Mouse (Mus musculus) heart, embryonic 12.5 days (tissue): ENCODE data around the gene Prok2. TPM values are rescaled to one million over a fixed set of nuclear protein-coding genes. Genes with fewer than 3 reads are reported as not detected.
A peak's percentile ranks its signal among the peaks of the same experiment; 100 is the strongest.

Source experiments
- ATAC-seq: fragments of 200-750 bp; cut with Nextera tagmentation; 2 replicates; pipeline ENCODE4 v1.8.0; 2017; ENCODE audit warnings: moderate TSS enrichment, moderate library complexity; ENCODE audit not compliant: insufficient number of reproducible peaks, low FRiP score
- H3K27ac ChIP-seq: fragments of 300-500 bp; sonication (generic); 2 replicates; pipeline ENCODE4 v1.5.1; 2016; ENCODE audit warnings: mild to moderate bottlenecking, moderate library complexity; ENCODE audit not compliant: poor library complexity, severe bottlenecking
- H3K27me3 ChIP-seq: fragments of 300-500 bp; sonication (generic); replicated peaks from 2 replicates; pipeline ENCODE4 v1.6.1; 2016; ENCODE audit warnings: mild to moderate bottlenecking, moderate library complexity
- H3K36me3 ChIP-seq: fragments of 300-500 bp; sonication (generic); 2 replicates; pipeline ENCODE4 v1.6.1; 2016; ENCODE audit warnings: mild to moderate bottlenecking, moderate library complexity
- H3K4me1 ChIP-seq: fragments of 300-500 bp; sonication (generic); replicated peaks from 2 replicates; pipeline ENCODE4 v1.6.1; 2016; ENCODE audit warnings: mild to moderate bottlenecking
- H3K4me2 ChIP-seq: fragments of 300-500 bp; sonication (generic); 2 replicates; pipeline ENCODE4 v1.6.1; 2016; ENCODE audit warnings: mild to moderate bottlenecking, moderate library complexity
- H3K4me3 ChIP-seq: fragments of 300-500 bp; sonication (generic); 2 replicates; pipeline ENCODE4 v1.5.1; 2016; ENCODE audit warnings: mild to moderate bottlenecking
- H3K9ac ChIP-seq: fragments of 300-500 bp; sonication (generic); 2 replicates; pipeline ENCODE4 v1.6.1; 2016; ENCODE audit warnings: mild to moderate bottlenecking, moderate library complexity
- H3K9me3 ChIP-seq: fragments of 300-500 bp; sonication (generic); replicated peaks from 2 replicates; pipeline ENCODE4 v1.6.1; 2016; ENCODE audit warnings: mild to moderate bottlenecking, moderate library complexity
- WGBS: fragments of 180-500 bp; shearing (Covaris S2); methylation state at CpG from one replicate; pipeline ENCODE4 v1.1.7; 2016; 5-methylcytosine and 5-hydroxymethylcytosine counted together
- polyA plus RNA-seq: library from polyadenylated mRNA; unstranded; fragments of >200 nt; fragmentation: Nextera tagmentation; extraction: Ambion mirVana; gene quantifications from 2 replicates; pipeline ENCODE4 v1.2.1, GENCODE M21; 2016

The Prok2 gene
- polyA plus RNA-seq, 1 experiment from 2014 or later = not detected

DNA sequence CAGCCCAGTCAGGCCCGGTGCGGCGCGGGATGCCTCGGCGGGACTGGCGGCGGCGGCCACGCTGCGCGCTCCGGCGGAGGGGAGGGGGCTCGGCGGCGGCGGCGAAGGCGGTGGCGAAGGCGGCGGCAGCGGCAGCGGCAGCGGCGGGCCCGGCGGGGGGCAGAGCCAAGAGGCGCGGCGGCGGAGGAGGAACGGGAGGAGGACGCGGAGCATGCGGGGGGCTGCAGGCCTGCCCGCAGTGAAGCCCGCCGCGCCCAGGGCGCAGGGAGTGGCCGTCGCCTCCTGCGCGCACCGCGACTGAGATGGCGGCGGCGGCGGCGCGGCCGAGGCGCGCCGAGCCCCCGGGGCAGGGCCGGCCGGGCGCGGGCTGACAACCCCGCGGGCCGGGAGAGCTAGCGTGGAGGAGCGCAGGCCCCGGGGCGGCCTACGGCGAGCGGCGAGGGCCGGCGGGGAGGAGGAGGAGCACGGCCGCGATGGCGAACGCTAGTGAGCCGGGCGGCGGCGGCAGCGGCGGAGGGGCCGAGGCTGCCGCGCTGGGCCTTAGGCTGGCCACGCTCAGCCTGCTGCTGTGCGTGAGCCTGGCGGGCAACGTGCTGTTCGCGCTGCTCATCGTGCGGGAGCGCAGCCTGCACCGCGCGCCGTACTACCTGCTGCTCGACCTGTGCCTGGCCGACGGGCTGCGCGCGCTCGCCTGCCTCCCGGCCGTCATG lies 33.8 kb downstream of the Prok2 start, which contains the start of gene Gpr27:
Gene Gpr27 (plus strand): TSS at position 474 of the 710 bp plus-strand sequence.
- peaks cover 9% of the 10 kb centered on the region; the same call in 1 of the 2 replicates for H3K4me1 ChIP-seq
- H3K27ac ChIP-seq = no peak within 1 kb of the TSS
- H3K36me3 ChIP-seq = no peaks in the 10 kb centered on the region
- peaks cover 79% of the 10 kb centered on the region for H3K27me3 ChIP-seq
- 2% methylated on average over 94 of the region's 112 CpGs for WGBS
- H3K9me3 ChIP-seq = no peaks in the 10 kb centered on the region
- H3K9ac ChIP-seq = peak within 1 kb of the TSS; percentile 75
- H3K4me3 ChIP-seq = peak within 1 kb of the TSS; percentile 83
- peak; percentile 38 for ATAC-seq
- H3K4me2 ChIP-seq = peak within 1 kb of the TSS; percentile 89

DNA sequence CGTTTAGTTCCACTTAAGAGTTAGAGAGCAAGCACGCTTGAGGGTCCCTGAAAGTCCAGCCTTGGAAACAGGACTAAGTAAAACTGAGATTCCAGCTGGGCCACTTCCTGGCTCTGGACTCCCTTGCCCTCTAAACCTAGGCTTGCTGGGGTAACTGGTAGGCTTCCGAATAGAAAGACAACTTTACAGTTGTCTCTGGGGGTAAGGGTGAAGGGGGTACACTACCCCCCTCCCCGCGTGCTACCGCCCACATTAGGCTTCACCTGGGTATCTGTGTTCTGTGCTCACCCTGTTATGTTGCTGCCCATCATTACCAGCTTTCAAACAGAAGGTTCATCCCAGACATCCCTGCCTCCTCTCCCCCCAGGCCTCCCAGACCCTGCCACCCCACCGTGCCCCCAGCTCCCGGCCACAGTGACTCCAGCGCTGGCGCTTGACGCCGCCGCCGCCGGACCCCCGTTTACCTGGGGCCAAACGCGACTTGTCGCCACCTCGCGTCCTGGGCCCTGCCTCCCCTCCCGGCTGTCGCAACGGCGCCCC lies 34.5 kb downstream of the Prok2 start:
- Histone ChIP-seq H3K9ac (peak overlapping the region; percentile 75), H3K4me3 (peak overlapping the region; percentile 83), H3K27me3 (peaks cover 73% of the 10 kb centered on the region), H3K4me2 (peak overlapping the region; percentile 89), H3K9me3 (no peaks in the 10 kb centered on the region), H3K27ac (no peak overlapping the region), H3K4me1 (peaks cover 9% of the 10 kb centered on the region; the same call in 1 of the 2 replicates), H3K36me3 (no peaks in the 10 kb centered on the region)
- WGBS = 7% methylated on average over 25 of the region's 25 CpGs
- no peak for ATAC-seq

DNA sequence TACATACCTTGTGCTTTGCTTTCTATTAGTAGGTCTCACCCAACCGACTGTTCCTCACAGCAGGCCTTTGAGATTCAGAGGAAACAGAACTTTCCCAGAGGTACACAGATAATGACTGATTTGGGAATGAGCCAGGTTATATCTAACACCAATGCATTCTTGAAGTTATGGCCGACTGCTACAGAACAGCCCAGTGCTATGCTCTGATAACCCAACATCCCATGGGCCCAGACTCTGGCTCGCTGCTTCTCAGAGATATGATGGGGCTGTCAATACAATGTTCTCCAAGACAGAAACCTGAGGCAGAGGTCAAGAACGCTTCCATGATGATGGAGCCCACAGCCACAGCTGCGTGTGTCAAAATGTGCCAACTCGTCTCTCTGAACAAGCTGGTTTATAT lies 37.7 kb downstream of the Prok2 start:
- H3K4me3 ChIP-seq = no peak overlapping the region
- WGBS = 62% methylated on average over 6 of the region's 6 CpGs
- H3K9me3 ChIP-seq = 0 out of 2 replicates have a peak, but pooled peaks cover 2% of the 10 kb centered on the region
- H3K9ac ChIP-seq = no peak overlapping the region
- peaks cover 41% of the 10 kb centered on the region for H3K27me3 ChIP-seq
- no peaks in the 10 kb centered on the region for H3K36me3 ChIP-seq
- H3K27ac ChIP-seq = no peak overlapping the region
- no peak for ATAC-seq
- H3K4me2 ChIP-seq = no peak overlapping the region
- H3K4me1 ChIP-seq = peaks cover 6% of the 10 kb centered on the region; the same call in 1 of the 2 replicates

DNA sequence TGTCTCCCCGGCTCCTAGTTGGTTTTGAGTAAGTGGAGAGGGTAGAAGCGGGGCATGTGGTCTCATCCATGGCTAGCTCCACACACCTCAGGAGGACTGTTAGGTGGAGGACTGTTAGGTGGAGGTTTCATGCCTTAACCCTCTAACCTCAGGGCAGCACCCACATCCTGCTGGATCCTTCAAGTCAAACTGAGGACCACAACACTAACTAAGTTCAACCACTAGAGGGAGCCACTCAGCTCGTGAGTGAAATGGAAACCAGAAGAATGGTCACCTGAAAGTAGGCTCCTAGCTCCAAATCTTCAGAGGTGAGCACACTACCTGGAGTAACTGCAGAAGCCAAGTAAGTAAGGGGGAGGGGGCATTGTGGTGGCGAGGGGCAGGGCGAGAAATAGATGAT lies 41.3 kb downstream of the Prok2 start:
- Histone ChIP-seq H3K36me3 (no peaks in the 10 kb centered on the region), H3K27ac (no peak overlapping the region), H3K9me3 (0 out of 2 replicates have a peak, but pooled peaks cover 2% of the 10 kb centered on the region), H3K4me3 (no peak overlapping the region), H3K4me2 (no peak overlapping the region), H3K27me3 (peaks cover 5% of the 10 kb centered on the region), H3K4me1 (no peaks in the 10 kb centered on the region), H3K9ac (no peak overlapping the region)
- no peak for ATAC-seq
- WGBS = 51% methylated on average over 5 of the region's 5 CpGs

DNA sequence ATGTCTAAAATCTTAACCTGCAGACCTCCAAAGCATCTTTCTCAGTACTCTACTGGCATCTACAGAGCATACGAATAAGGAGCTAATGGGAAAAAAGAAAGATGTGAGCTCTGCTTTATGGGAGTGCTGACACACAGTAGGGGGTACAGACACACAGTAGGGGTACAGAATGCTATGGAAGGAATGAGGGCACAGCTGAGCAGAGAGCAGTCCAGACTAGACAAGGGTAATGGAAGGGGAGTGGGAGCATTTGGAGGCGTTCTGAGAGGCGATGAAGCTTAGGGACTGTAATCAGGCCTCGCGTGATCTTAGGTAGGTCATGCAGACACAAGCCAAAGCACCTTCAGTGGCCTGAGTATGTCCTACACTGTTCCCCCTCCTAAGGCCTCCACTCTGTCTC lies 42.2 kb downstream of the Prok2 start:
- Histone ChIP-seq H3K27me3 (no peaks in the 10 kb centered on the region; the same call in 1 of the 2 replicates), H3K4me1 (no peaks in the 10 kb centered on the region), H3K27ac (no peak overlapping the region), H3K4me2 (no peak overlapping the region), H3K9ac (no peak overlapping the region), H3K36me3 (no peaks in the 10 kb centered on the region), H3K4me3 (no peak overlapping the region), H3K9me3 (0 out of 2 replicates have a peak, but pooled peaks cover 2% of the 10 kb centered on the region)
- 82% methylated on average over 5 of the region's 5 CpGs for WGBS
- no peak for ATAC-seq

DNA sequence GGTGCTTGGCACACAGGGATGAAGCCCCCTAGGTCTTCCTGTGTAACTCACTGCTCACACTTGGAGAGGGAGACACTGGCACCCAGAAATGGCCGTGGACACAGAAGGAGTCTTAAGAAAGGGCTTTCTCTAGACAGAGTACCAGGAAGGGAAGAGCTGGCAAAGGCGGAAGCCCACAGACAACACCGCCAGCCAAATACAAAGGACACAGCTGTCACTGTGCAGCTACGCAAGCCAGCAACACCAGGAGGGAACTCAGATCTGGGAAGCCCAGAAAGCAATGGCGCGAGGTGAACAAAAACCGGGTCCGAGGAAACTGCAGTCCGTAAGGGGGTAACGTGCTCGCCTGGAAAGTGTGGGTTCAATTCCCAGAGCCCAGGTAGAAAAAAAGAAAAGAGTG lies 48.1 kb downstream of the Prok2 start:
- Histone ChIP-seq H3K4me2 (no peak overlapping the region), H3K27ac (no peak overlapping the region), H3K9me3 (no peaks in the 10 kb centered on the region), H3K36me3 (no peaks in the 10 kb centered on the region), H3K4me3 (no peak overlapping the region), H3K9ac (no peak overlapping the region), H3K27me3 (no peaks in the 10 kb centered on the region), H3K4me1 (no peaks in the 10 kb centered on the region)
- WGBS = 75% methylated on average over 11 of the region's 11 CpGs
- ATAC-seq = no peak

DNA sequence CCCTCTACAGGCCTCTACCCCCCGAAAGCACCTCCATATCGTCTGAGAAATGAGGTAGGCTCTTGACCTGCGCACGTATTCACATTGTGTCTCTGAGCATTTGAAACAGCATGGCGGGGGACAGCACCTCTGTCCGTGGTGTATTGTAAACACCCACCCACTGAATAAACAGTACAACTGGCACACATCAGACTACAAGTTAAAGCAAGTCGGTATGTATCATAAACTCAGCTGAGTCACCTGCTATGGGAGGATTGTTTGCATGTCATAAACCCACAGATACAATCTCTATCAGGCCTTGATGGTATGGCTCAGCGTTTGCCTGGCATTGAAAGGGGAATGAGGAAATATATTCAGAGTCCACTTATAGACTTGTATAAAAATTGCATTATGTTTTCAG lies 48.9 kb downstream of the Prok2 start:
- H3K9me3 ChIP-seq = no peaks in the 10 kb centered on the region
- no peak overlapping the region for H3K9ac ChIP-seq
- 80% methylated on average over 8 of the region's 8 CpGs for WGBS
- no peak overlapping the region for H3K4me2 ChIP-seq
- H3K4me1 ChIP-seq = no peaks in the 10 kb centered on the region
- ATAC-seq = no peak
- no peak overlapping the region for H3K4me3 ChIP-seq
- no peaks in the 10 kb centered on the region for H3K36me3 ChIP-seq
- no peaks in the 10 kb centered on the region for H3K27me3 ChIP-seq
- no peak overlapping the region for H3K27ac ChIP-seq

DNA sequence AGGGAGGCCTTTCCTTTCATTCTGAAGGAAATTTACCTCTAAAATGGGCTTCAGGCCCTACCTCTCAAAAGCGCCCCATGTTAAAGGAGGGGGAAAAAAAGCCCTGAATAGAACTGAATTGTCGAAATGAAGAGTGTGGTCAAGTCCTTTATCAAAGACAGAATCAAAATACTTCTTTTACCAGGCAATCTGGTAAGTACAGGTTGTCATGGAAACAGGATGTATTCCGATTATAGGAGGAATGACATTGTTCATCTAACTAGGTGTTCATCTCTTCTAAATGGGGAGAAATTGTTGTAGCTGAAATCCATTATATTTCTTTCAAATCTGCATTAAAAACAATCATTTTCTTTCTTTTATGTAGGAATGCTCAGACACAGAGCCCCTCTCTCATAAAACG lies 51.7 kb downstream of the Prok2 start:
- 78% methylated on average over 4 of the region's 4 CpGs for WGBS
- no peak for ATAC-seq
- H3K9ac ChIP-seq = no peak overlapping the region

DNA sequence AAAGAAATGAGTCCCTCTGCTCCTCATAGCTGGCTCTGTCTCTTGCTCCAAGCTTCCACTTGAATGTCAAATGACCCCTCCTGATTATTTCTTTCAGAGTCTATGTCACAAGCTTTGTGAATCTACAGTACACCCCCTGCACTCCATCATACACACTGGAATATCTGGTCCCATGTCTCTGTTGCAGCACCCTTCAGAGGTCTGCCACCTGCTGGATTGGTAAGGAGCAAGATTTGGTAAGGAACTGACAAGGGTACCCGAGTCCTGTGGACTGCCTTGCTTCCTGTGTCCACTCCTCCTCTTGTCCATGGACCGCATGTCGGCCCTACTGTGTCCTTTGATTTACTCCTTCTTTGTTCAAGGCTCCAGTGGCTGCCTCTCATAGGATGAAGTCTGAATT lies 54.4 kb downstream of the Prok2 start:
- Histone ChIP-seq H3K36me3 (no peaks in the 10 kb centered on the region), H3K9me3 (no peaks in the 10 kb centered on the region), H3K27me3 (peaks cover 19% of the 10 kb centered on the region; the same call in 1 of the 2 replicates), H3K4me3 (no peak overlapping the region), H3K4me1 (peaks cover 13% of the 10 kb centered on the region; the same call in 1 of the 2 replicates), H3K27ac (no peak overlapping the region), H3K9ac (no peak overlapping the region), H3K4me2 (no peak overlapping the region)
- ATAC-seq = no peak
- 55% methylated on average over 3 of the region's 3 CpGs for WGBS

More for the DNA sequence above, 51.7 kb downstream of the Prok2 start:
- 0 out of 2 replicates have a peak, but pooled peaks cover 2% of the 10 kb centered on the region for H3K27me3 ChIP-seq
- H3K36me3 ChIP-seq = no peaks in the 10 kb centered on the region
- no peak overlapping the region for H3K4me2 ChIP-seq
- H3K9me3 ChIP-seq = no peaks in the 10 kb centered on the region
- no peak overlapping the region for H3K4me3 ChIP-seq
- no peak overlapping the region for H3K27ac ChIP-seq
- no peaks in the 10 kb centered on the region for H3K4me1 ChIP-seq

DNA sequence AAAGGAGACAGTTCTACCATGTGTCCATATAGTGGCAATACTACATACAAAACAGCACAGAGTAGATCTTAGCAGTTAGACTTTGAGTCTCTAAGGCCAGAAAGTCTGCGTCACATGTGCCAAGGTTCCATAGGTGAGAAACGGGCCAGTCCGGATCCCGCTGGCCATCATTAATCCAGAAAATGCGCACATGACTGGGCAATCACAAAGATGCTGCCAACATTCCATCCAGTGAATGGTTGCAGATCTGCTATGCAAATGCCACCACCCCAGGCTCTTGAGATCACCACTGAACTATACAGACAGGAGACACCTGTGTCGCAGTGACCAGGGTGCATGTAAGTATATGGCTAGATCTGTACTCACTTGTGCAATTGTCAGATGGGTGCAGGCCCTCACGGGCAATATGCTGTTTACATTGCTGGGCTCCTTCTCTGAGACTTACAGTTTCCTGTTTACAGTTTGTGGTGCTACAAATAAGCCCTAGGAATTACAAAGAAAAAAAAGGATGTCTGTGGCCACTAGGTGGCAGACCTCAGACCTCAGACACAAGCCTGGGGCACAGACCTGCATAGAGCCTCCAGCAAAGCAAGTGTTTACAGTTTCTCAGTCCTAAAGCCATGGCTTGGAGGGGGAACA lies 55.6 kb downstream of the Prok2 start:
- Histone ChIP-seq H3K4me1 (peaks cover 18% of the 10 kb centered on the region; the same call in 1 of the 2 replicates), H3K9ac (no peak overlapping the region), H3K4me3 (no peak overlapping the region), H3K36me3 (no peaks in the 10 kb centered on the region), H3K27ac (no peak overlapping the region), H3K4me2 (no peak overlapping the region), H3K27me3 (peaks cover 19% of the 10 kb centered on the region; the same call in 1 of the 2 replicates), H3K9me3 (no peaks in the 10 kb centered on the region)
- WGBS = 73% methylated on average over 7 of the region's 7 CpGs
- no peak for ATAC-seq
